Mouse (Mus musculus) midbrain, postnatal 0 days (tissue): ENCODE results near the gene Inhbe. TPM values are rescaled to one million over a fixed set of nuclear protein-coding genes. Genes with fewer than 3 reads are reported as not detected.

ENCODE experiments used
- ATAC-seq: fragments of 200-750 bp; cut with Nextera tagmentation; 2 replicates; pipeline ENCODE4 v1.8.0; 2017; ENCODE audit warnings: moderate number of reproducible peaks, mild to moderate bottlenecking, moderate TSS enrichment, moderate library complexity; ENCODE audit not compliant: low FRiP score
- DNase-seq: peaks from one replicate; pipeline ENCODE4 v3.0.0-alpha.2; 2015; ENCODE audit warnings: low spot score
- H3K27ac ChIP-seq: fragments of 300-500 bp; sonication (generic); 2 replicates; pipeline ENCODE4 v1.5.1; 2014; ENCODE audit warnings: low read depth, mild to moderate bottlenecking, low read length, mixed read lengths
- H3K27me3 ChIP-seq: fragments of 300-500 bp; sonication (generic); 2 replicates; pipeline ENCODE4 v1.6.1; 2014; ENCODE audit warnings: low read length, control low read depth, mixed read lengths; ENCODE audit not compliant: insufficient read depth
- H3K36me3 ChIP-seq: fragments of 300-500 bp; sonication (generic); 2 replicates; pipeline ENCODE4 v1.6.1; 2014; ENCODE audit warnings: low read length, control low read depth, mixed read lengths; ENCODE audit not compliant: insufficient read depth
- H3K4me1 ChIP-seq: fragments of 300-500 bp; sonication (generic); 2 replicates; pipeline ENCODE4 v1.6.1; 2014; ENCODE audit warnings: mild to moderate bottlenecking, control low read depth, antibody characterized with exemption, low read length, mixed read lengths; ENCODE audit not compliant: insufficient read depth
- H3K4me2 ChIP-seq: fragments of 300-500 bp; sonication (generic); 2 replicates; pipeline ENCODE4 v1.6.1; 2014; ENCODE audit warnings: low read depth, mild to moderate bottlenecking, low read length, mixed read lengths; ENCODE audit not compliant: poor library complexity, severe bottlenecking
- H3K4me3 ChIP-seq: fragments of 300-500 bp; sonication (generic); 2 replicates; pipeline ENCODE4 v1.5.1; 2014; ENCODE audit warnings: low read depth, mild to moderate bottlenecking, low read length, moderate library complexity
- H3K9ac ChIP-seq: fragments of 300-500 bp; sonication (generic); replicated peaks from 2 replicates; pipeline ENCODE4 v1.6.1; 2014; ENCODE audit warnings: mild to moderate bottlenecking, low read length, moderate library complexity, mixed read lengths; ENCODE audit not compliant: poor library complexity, severe bottlenecking
- H3K9me3 ChIP-seq: fragments of 300-500 bp; sonication (generic); 2 replicates; pipeline ENCODE4 v1.6.1; 2016; ENCODE audit warnings: low read length, control low read depth
- CTCF ChIP-seq: IDR thresholded peaks from 2 replicates; pipeline ENCODE4 v1.5.1; 2016; ENCODE audit warnings: antibody characterized with exemption, mild to moderate bottlenecking
- WGBS: fragments of 180-500 bp; shearing (Covaris S2); extraction: QIAGEN DNeasy Blood & Tissue Kit; methylation state at CpG from one replicate; pipeline ENCODE4 v1.1.7; 2014; 5-methylcytosine and 5-hydroxymethylcytosine counted together
- polyA plus RNA-seq: library from polyadenylated mRNA; unstranded; fragments of >200 nt; fragmentation: Nextera tagmentation; extraction: Ambion mirVana; gene quantifications from 2 replicates; pipeline ENCODE4 v1.2.1, GENCODE M21; 2015
- total RNA-seq: library from RNA; depleted of rRNA; stranded (reverse); fragments of >200 nt; gene quantifications from 2 replicates; pipeline ENCODE4 v1.2.3, GENCODE M21; 2014; rRNA removed

Inhbe gene
- total RNA-seq (not detected in 2 replicates), polyA plus RNA-seq (0.04 TPM in 1 of 2 replicates, not detected in the other)

DNA sequence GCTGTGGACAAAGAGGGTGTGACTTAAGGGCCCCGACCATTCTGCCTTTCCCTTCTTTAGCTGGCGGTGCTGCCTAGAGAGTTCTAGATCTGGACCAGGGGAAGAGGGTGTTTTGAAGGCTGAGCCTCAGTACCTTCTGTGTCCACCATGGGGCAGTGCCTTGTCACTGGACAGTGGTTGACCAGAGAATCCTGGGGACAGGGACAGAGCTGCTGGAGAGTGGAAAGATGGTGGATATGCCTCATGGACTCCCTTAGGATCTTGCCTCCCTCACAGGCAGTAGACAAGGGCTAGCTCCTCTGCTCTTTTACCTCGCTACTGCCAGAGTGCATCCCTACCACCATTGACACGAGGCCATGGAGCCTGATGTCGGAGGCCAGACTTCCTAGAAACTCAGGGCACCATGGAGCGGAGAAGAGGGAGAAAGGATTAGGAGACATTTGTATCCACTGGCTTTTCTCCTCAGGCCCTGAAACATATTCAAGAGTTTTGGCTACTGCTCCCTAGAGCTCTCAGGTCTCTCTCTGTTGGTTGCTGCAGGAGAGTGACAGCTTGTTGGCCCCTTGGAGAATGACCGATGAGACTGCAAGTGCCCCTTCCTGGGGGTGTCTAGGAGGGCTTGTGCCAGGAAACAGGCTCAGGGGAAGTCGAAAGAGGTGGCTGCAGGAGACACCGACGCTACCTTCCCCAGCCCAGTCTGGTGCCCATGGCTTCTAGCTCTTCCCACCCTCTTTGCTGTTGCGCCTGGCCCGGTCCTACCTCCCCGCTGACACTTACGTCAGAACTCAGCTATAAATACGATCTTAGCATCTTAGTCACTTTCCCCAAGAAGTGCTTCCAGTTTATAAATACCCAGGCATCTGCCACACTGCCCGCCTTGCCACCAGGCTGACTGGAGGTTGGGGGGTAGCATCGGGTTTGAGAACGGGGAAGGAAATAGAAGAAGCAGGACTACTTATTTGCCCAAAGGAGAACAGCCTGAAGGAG is at the start of gene Inhbe:
Gene Inhbe (minus strand): TSS at position 503 of the 987 bp plus-strand sequence.
- TF ChIP-seq CTCF = peak; percentile 52
- ATAC-seq (no peak), DNase-seq (no peak)
- no peaks in the 10 kb centered on the region for H3K9me3 ChIP-seq
- WGBS = 89% methylated on average over 18 of the region's 18 CpGs
- peaks cover 4% of the 10 kb centered on the region; the same call in 1 of the 2 replicates for H3K4me1 ChIP-seq
- no peak within 1 kb of the TSS for H3K27ac ChIP-seq
- no peak within 1 kb of the TSS for H3K4me2 ChIP-seq
- H3K4me3 ChIP-seq = no peak within 1 kb of the TSS
- H3K36me3 ChIP-seq = no peaks in the 10 kb centered on the region
- H3K9ac ChIP-seq = no peak within 1 kb of the TSS
- H3K27me3 ChIP-seq = no peaks in the 10 kb centered on the region

DNA sequence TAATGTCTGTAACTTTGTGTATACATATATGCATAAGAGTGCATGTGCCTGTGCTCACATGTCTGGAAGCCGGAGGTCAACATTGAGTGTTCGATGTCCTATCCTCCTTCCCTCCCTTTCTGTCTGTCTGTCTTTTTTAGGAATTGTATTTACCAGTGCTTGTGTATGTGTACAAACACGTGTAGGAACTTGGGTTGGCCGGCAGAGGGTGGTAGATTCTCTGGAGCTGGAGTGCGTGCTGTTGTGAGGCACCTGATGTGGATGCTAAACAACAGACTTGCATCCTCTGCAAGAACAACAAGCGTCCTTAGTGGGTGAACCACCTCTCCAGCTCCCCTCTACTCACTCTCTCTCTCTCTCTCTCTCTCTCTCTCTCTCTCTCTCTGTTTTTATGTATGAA is 37.6 kb upstream of the Inhbe start:
- Histone ChIP-seq H3K9ac (no peak overlapping the region), H3K4me2 (no peak overlapping the region), H3K4me3 (no peak overlapping the region), H3K9me3 (no peaks in the 10 kb centered on the region), H3K4me1 (no peaks in the 10 kb centered on the region), H3K36me3 (0 out of 2 replicates have a peak, but pooled peaks cover 10% of the 10 kb centered on the region), H3K27me3 (no peaks in the 10 kb centered on the region), H3K27ac (no peak overlapping the region)
- no peak for TF ChIP-seq CTCF
- WGBS = 84% methylated on average over 6 of the region's 6 CpGs
- ATAC-seq (no peak), DNase-seq (no peak)

DNA sequence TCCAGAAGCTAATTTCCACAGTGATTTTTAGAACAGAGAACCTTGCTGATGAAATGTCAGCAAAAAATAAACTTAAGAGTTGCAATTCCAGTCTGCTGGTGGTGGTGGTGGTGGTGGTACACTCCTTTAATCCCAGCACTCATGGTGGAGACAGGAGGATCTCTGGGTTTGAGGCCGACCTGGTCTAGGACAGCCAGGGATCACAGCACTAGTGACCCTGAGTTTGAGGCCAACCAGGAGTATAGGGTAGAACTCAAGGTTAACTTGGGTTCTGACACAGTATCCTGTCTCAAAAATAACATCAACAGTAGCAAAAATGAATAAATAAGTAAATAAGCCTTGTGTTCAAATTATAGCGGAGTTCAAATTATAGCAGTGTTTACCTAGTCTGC is 27.5 kb upstream of the Inhbe start:
- Histone ChIP-seq H3K27me3 (no peaks in the 10 kb centered on the region), H3K4me3 (peak overlapping the region; percentile 64), H3K36me3 (no peaks in the 10 kb centered on the region), H3K9ac (no peak overlapping the region), H3K4me2 (peak overlapping the region; percentile 76), H3K4me1 (no peaks in the 10 kb centered on the region), H3K27ac (no peak overlapping the region), H3K9me3 (no peaks in the 10 kb centered on the region)
- ATAC-seq (no peak), DNase-seq (no peak)
- TF ChIP-seq CTCF = no peak
- 46% methylated on average over 2 of the region's 2 CpGs for WGBS

DNA sequence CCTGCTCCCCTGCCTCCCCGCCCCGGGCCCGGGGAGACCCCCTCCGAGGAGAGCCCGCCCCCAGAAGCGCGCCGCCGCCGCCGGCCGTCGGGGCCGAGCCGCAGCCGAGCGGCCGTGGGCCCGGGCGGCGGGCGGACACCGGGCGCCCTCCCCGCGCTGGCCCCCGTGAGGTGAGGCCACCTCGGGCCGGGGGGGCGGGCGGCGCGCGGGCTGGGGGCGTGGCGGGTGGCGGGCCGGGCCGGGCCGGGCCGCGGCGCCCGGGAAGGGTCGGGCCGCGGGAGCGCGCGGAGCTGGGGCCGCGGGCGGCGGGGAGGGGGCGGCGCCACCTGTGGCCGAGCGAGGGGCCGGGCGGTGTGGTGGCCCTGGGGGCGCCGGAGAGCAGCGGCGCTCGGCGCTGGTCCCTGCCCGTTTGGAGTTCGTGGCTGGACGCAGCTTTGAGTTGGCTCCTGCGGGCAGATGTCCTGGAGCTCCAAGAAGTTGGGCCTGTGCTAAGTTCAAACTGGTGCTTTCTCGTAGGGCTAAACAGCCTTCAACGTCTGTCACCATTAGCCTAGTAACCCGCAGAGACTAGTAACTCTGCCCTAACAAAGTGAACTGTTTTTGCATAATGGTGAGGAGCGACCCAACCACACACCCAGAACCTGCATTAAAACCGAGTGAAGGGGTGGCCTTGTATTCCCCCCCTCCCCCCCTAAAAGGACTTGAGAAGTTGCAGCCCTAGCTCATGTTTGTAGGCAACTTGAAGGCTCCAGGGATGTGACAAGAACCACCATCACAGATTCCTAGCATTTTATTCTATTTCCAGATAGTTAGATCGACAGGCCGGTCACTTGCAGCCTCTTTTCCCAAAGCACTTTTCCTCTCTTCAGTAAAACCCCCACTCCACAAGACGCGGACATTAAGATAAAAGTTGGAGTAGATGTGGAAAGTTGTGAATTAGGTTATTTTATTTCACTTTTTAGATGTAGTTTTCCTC is 26.8 kb upstream of the Inhbe start:
- TF ChIP-seq CTCF = no peak

DNA sequence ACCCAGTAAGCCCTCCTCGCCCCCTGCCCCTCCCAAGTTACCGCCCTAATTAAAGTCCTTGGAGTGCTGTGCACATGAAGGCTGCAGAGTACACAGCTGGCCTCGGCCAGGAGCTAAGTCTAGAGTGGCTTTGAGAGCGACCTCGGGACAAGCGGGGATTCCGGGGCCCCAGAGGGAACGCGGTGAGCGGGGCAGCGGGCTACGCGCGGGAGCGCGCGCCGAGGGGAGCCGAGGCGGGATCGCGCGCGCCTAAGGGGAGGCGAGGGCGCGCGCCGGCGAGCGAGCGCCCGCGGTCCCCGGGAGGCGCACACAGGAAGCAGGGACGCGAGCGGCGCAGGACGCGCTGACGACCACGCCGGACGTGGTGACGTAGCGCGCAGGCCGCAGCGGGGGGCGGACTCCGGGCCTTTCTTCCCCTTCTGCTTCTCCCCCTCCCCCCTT is 26.1 kb upstream of the Inhbe start, which contains the start of gene R3hdm2:
Gene R3hdm2 (plus strand): TSS at position 77 of the 441 bp plus-strand sequence.
- Histone ChIP-seq H3K4me2 (peak within 1 kb of the TSS; percentile 76), H3K27ac (peak within 1 kb of the TSS; percentile 96), H3K36me3 (no peaks in the 10 kb centered on the region), H3K9ac (peak within 1 kb of the TSS; percentile 98), H3K9me3 (no peaks in the 10 kb centered on the region), H3K4me3 (peak within 1 kb of the TSS; percentile 64), H3K4me1 (no peaks in the 10 kb centered on the region), H3K27me3 (no peaks in the 10 kb centered on the region)
- DNase-seq (peak; percentile 96), ATAC-seq (peak; percentile 97)
- no peak for TF ChIP-seq CTCF
- WGBS = under 1% methylated on average over 33 of the region's 53 CpGs

More for the DNA sequence above, 26.8 kb upstream of the Inhbe start:
- H3K9ac ChIP-seq = peak overlapping the region; percentile 98
- H3K27ac ChIP-seq = peak overlapping the region; percentile 96
- DNase-seq (peak; percentile 58), ATAC-seq (peak; percentile 85)
- no peaks in the 10 kb centered on the region for H3K27me3 ChIP-seq
- no peaks in the 10 kb centered on the region for H3K4me1 ChIP-seq
- peak overlapping the region; percentile 76 for H3K4me2 ChIP-seq
- H3K36me3 ChIP-seq = no peaks in the 10 kb centered on the region
- H3K9me3 ChIP-seq = no peaks in the 10 kb centered on the region
- peak overlapping the region; percentile 64 for H3K4me3 ChIP-seq
- WGBS = 1% methylated on average over 43 of the region's 79 CpGs
